Mouse (Mus musculus): ENCODE measurements around the gene Arid5b.
A peak's percentile ranks its signal among the peaks of the same experiment; 100 is the strongest.

Arid5b gene

GRCm38 (mm10) chr10:68136480-68137083, 142.0 kb downstream of the Arid5b start:
- peak; percentile 82 for DNase-seq (ENCODE audit: extremely low spot score)

GRCm38 (mm10) chr10:68136051-68136450, 142.5 kb downstream of the Arid5b start:
- no peak for DNase-seq (ENCODE audit: extremely low spot score)

DNA sequence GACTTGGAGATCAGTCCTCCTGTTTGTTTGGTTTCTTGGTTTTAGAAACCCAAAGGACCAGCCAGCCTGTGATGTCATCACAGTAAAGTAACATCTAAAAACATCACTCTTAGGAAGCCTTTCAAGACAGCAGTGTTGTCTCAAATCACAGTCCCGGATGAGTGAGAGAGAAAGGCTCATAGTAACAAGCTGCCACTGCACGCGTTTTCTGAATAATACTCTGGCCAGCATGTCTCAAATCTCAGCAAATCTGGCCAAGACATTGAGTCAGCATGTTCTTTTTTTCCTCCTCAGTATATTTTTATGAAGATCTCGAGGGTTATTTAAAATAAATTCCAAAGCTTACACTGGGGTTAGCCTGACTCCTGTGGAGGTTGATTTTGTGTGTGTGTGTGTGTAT, 143.1 kb downstream of the Arid5b start:
- DNase-seq (ENCODE audit: extremely low spot score), result no peak

DNA sequence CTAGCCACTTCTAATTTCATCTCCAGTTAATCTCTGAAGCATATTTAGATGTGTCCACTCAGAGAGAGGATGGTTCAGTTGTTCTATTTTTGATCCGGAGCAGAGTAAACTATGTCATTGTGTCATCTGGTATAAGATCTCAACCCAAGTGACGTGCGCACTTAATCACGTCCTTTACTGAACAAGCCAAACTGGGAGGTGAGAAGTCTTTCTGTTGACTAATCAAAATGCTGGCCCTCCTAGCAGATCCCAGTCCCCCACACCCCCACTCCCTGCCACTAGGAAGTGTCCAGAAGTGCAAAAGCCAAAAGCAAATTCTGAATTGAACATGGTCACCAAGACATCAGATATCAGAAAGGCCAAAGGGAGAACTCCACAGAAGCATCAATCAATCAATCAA, 144.0 kb downstream of the Arid5b start:
- no peak for DNase-seq (ENCODE audit: extremely low spot score)

GRCm38 (mm10) chr10:68134071-68134470, 144.5 kb downstream of the Arid5b start:
- no peak for DNase-seq (ENCODE audit: extremely low spot score)

DNA sequence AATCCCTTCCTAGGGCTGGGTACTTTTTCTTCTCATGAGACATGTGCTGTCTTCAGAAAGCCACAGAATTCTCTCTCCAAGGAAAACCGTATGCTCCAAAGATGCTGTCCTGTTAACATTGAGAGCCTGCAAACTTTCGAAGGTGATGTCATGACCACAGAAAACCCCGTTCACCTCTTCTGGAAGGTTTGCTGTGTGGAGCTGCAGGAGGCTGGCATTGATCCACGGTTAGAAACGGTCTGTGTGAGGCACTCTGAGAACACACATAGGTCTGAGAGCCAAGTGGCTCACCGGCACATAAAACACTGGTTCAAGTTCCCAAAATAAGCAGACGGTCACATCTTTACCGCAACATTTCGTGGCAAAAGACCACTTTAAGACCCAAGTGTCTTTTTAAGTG, 145.9 kb downstream of the Arid5b start:
- no peak for DNase-seq (ENCODE audit: extremely low spot score)

- no peak for DNase-seq (ENCODE audit: extremely low spot score)
Measured at GRCm38 (mm10) chr10:68132154-68132553, 146.4 kb downstream of the Arid5b start.

DNA sequence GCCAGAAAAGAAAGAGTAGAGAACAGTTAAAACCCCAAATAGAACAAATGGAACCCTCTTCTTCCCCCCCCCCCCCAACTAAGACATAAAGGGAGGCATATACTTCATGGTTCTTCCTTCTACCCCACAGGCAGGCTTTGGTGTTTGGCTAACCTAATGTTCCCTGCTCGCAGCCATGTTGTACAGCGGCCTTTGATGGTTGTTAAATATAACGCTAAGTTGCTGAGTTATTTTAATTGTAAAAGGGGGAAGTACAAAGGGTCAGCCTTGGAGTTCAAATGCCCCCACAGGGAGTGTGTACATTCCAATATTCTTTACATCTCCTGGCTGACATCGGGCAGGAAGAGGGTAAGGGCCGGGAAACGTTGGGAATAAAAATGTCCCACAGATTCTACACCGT, 148.9 kb downstream of the Arid5b start:
- DNase-seq (ENCODE audit: extremely low spot score), result no peak

GRCm38 (mm10) chr10:68129009-68129408, 149.5 kb downstream of the Arid5b start:
- DNase-seq (ENCODE audit: extremely low spot score), result no peak

DNA sequence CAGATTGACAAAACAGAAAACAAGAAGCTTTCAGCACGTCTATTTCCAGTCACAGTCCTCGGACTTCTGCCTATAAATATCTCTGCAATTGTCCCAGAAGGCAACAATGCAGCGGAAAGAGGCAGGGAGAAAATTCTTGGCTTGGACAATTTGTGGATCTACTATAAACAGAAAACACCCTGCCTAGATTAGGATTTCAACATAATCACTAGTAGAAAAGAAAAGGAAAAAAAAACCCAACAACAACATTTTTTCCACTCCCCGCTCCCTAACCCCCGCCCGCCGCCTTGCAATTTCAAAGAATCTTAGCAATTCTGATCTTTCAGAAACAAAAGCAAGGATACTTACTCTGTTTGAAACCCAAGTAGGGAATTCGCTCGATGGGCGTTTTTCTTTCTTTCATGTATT, 150.1 kb downstream of the Arid5b start:
- no peak for DNase-seq (ENCODE audit: extremely low spot score)

GRCm38 (mm10) chr10:68127604-68128256, 150.8 kb downstream of the Arid5b start:
- no peak for DNase-seq (ENCODE audit: extremely low spot score)

DNA sequence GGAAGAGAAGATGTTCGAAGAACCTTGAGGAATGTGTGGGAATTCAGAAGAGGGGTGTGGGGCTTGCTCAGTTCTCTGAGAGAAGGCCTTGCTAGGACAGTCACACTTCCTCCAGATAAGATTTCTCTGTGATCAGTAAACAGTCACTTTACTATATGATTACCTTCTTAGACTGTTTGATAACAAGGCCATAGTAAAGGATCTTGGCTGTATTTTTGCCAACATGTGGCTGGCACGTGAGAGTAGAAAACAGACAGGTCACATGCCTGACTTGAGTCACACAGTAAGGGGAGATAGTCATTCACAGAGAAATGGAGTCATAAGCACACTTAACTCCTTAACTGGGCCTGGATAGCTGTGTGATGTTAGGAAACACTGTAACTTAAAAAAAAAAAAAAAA, 151.4 kb downstream of the Arid5b start:
- DNase-seq (ENCODE audit: extremely low spot score), result no peak

GRCm38 (mm10) chr10:68126551-68126950, 152.0 kb downstream of the Arid5b start:
- DNase-seq (ENCODE audit: extremely low spot score), result no peak

- DNase-seq (ENCODE audit: extremely low spot score), result no peak
Measured at GRCm38 (mm10) chr10:68125919-68126550, 152.5 kb downstream of the Arid5b start.

DNA sequence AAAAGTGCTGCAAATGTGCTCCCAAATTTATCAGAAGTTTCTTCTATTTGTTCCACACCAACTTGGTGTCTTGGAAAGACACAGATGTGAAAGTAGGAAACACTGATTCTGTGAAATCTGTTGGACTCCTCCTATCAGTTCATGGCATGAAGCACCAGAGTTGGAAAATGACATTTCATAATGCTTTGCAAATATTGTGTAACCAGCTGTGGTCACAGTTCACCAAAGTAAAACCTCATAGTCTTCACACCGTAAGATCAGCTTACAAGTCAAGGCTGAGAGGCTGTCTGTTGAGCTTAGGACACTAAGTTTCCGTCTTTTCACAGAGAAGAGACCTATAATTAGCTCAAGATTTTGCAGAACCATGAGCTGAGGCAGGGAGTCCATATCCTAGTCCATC, 153.6 kb downstream of the Arid5b start:
- no peak for DNase-seq (ENCODE audit: extremely low spot score)

GRCm38 (mm10) chr10:68123446-68123845, 155.1 kb downstream of the Arid5b start:
- no peak for DNase-seq (ENCODE audit: extremely low spot score)

DNA sequence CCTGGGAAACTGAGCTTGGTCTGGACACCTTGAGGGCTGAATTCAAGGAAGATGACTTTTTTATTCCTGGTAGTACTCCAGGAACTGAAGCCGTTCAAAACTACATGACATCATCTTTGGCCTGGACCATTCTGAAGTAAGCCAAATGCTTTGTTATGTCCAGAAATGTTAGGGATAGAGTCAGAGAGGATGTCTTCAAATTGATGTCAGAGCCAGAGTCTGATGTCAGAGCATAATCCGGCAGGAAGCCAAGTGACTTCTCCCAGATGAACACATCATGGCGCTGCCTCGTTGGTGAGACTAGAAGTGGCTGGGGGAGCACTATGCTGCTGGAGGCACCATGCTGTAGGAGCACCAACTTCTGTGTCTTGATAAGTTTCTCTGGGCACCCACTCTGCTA, 156.6 kb downstream of the Arid5b start:
- no peak for DNase-seq (ENCODE audit: extremely low spot score)

GRCm38 (mm10) chr10:68121251-68121650, 157.3 kb downstream of the Arid5b start:
- no peak for DNase-seq (ENCODE audit: extremely low spot score)

DNA sequence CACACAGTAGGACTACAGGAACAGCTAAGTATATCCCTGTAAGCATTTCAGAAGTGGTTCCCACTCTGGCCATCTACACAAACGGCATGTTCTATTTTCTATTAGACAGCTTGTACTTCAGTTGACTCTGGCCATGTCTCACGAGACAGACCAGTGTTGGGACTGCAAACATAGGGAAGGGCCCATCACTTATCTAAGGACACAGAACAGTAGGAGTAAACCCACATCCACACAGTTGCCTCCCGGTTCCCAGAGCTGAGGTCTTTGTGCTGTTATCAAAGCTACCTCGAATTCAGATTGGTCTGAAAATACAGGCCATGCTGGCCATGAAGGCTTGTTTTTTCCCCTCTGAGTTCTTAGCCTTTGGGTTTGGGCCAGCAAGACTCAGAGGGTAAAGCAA, 158.5 kb downstream of the Arid5b start:
- DNase-seq (ENCODE audit: extremely low spot score), result no peak

GRCm38 (mm10) chr10:68119285-68119684, 159.3 kb downstream of the Arid5b start:
- no peak for DNase-seq (ENCODE audit: extremely low spot score)

DNA sequence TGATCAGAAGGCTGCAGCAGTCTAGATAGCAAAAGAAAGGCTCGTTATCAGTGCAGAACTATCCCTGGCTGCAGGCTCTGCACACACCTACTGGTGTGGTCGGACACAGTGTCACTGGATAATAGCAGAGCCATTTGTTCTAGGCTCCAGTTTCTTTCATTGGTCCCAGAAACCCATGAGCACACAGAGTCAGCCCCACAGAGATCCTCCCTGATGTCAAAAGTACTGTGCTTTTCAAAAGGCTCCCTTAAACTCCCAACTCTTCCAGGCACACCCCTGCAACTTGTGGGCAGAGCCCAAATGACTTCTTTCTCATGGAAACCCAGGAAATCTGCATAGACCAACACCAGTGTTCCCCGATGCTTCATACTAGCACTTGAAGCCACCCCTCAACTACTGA, 163.6 kb downstream of the Arid5b start:
- no peak for DNase-seq (ENCODE audit: extremely low spot score)

DNA sequence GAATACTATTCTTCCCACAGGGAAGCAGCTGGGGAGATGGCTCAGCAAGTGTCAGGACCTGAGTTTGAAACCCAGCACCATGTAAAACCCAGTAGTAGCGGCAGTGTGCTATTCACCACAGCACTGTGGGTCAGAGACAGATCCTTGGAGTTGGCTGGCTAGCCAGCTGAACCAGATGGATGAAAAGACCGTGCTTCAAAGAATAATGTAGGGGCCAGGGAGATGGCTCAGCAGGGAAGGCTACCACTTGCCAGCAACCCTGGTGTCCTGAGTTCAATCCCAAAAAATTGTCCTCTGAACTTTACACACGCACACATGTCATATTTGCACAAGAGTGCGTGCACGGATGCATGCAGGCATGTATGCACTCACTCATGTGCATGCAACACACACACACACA, 164.9 kb downstream of the Arid5b start:
- no peak for DNase-seq (ENCODE audit: extremely low spot score)

DNA sequence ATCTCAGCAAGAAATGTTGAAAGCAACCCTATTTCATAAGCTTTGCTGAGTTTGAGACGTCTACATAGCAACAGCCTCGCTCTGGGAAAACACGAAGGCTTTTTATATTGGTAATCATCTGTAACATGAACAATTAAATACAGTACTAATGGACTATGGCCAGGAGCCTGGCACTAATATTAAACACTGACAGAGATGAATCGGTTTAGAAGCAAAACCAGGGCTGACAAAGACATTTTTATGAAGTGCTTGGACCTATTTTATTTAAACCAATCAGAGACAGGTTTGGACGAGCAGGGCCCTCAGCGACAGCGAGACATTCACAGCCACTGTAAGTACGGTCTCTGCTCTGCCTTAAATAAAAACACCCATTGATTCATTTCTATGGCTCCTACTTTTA, 165.6 kb downstream of the Arid5b start:
- no peak for DNase-seq (ENCODE audit: extremely low spot score)
